Mouse (Mus musculus): ENCODE results near the gene Zfp827. TPM values are rescaled to one million over a fixed set of nuclear protein-coding genes. Genes with fewer than 3 reads are reported as not detected.

Zfp827 gene
- total RNA-seq, 2 experiments from 2014 or later: 6.7 to 7.4 TPM

DNA sequence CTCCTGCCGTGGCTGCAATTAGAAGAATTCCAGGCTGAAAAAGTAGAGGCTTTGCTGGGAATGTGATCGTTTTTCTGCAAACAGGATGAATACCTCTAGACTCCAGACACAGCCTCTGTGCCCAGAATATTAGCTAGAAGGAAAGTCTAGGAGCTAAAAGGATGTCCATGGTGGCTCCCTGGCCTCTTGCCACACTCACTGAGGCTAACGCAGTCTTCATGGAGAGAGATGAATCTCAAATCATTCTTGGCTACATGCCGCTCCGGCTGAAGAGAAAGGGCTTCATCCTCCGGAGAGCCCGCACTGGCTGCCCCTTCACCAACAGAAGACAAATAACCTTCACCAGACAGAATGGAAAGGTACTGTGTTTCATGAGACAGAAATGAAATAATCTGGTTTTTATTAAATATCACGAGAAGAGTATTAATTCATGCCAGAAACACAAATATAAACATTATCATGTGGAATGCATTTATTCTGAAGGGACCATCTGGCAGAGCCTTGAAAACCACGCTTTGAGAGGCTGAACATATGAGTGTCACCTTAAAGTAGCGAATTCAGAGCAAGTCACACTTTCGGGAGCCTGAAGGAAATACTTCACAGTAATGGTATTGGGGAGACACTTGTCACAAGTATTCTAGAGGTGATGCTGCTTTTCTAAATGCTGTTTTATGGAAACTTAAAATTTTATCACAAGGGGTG is 173.4 kb downstream of the Zfp827 start:
- no peak for DNase-seq
- intact Hi-C loops (cut with DNase I; ENCODE audit: low total_unique reads): no loop called here

DNA sequence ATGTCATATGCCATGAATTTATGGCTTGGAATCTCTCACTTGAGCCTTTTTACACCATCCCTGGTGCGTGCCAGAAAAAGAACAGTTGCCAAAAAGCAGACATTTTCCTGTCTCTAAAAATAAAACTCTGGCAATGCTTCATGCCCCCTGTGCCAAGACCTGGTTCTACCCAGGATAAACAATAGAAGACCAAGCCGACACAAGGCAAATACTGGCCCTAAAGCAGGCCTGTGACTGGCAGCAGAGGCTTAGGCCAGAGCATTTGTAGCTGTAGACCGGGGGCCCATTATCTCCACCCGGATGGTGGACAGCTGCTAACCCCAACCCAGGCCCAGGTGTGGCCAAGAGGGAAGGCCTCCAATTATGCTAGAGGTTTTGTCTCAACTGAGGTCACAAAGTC is 178.7 kb downstream of the Zfp827 start:
- DNase-seq: peak; percentile 18
- intact Hi-C loops (cut with DNase I; ENCODE audit: low total_unique reads): no loop called here

DNA sequence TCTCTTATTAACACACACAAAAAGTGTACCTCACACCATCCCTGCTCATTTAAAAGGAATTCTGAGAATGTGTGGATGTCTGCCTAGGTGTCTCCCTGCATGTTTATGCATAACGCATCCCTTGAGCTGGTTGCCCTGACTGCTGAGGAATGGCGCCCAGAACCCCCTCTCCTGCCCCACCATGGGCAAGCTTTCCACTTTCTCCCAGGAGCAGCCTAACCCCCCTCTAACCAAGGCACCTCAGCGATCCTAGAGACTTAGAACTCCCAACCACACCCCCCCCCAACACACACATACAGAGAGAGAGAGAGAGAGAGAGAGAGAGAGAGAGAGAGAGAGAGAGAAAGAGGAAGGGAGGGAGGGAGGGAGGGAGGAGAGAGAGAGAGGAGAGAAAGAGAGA is 179.9 kb downstream of the Zfp827 start:
- intact Hi-C loops (cut with DNase I; ENCODE audit: low total_unique reads): no loop called here

DNA sequence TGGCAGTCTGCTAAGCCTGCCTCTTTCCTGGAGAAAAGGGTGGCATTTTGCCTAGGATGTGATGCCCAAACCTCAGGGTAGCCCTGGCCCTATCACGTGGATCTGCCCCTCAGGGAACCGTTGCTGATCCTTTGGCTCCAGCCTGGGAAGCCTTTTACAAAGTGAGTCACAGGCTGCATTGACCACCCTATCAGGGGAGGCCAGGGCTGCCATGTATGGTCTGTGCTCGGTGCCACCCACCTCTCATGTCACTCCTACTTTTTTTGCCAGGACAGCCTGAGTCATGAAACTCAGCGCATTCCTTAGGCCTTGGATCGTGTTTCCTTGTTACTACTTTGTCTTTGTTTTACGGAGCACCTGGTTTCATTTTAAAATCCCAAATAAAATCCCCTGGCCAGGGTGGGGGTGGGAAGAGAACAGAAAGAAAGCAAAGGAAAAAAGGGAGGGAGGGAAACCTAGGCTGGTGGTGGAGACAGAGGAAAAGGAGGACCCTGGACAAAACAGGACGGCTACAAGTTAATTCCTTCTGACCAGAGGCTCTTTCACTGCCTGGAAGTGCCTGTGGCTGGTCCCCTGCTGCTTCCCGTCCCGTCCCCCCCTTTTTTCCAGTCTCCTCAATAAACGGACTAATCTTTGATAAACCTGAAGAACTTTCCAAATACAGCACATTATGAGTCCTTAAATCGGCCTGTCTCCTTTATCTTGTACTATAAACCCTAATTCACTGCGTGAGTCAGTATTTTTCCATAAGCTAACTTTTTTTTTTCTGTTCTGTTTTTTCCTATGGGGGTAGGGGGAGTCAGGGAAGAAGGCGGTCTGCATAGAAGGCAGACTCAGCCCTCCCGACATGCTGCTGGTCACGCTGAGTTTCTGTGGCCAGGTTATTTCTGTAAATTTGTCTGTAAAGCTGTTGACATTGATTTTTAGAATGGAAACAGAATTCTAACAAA is 180.7 kb downstream of the Zfp827 start:
- intact Hi-C loops (cut with DNase I; ENCODE audit: low total_unique reads): no loop called here

More for the DNA sequence above, 179.9 kb downstream of the Zfp827 start:
- DNase-seq: no peak

DNA sequence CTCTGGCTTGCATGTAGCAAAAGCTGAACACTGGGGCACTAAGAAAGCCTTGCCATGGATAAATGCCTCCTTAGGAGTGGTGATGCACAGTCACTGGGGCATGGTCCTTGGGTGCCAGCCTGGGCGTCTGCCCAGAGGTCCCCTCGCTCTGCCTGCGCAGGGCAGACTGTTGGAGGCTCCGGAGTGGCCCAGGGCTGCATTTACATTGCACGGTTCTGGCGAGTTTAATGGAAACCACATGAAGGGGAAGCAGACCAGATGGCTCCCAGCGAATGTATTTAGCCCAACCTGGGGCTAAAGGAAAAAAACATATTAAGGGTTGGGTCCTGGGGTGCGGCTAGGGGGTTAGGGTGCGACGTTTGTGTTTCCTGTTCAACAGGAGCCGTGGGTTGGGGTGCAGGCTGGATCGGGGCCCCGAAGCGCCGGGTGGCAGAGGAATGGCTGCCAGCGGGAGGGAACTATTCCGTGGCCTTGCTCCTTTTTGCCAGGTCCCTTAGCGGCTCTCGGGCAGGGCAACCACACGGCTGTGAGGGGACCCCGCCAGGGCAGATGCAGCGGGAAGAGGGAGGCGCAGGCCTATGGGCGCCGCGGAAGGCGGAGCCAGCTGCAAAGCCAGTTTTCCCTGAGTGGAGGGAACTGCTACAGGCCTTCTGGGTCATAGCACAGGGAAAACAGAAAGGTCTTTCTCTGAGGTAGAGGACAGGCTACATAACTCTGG is 181.6 kb downstream of the Zfp827 start:
- peak; percentile 57 for DNase-seq
- intact Hi-C loops (cut with DNase I; ENCODE audit: low total_unique reads): no loop called here

More for the DNA sequence above, 180.7 kb downstream of the Zfp827 start:
- DNase-seq: peak; percentile 28

DNA sequence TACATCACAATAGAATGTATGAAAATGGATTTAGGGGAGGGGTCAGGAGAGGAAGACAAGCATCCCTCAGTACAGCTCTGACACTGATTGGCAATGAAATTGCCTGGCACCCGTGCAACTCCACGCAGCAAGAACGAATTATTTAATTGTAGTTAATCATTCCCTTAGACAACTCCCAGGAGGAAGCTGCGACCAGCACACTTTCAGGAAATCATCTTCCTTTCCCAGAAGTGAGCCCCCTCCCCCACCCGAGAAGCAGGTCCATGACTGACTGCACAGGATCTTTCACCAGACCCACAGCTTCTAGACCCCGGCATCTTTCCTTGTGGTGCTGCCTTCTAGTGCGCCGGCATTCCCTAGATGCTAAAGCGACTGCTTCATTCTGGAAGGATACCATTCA is 183.4 kb downstream of the Zfp827 start:
- DNase-seq: no peak
- intact Hi-C loops (cut with DNase I; ENCODE audit: low total_unique reads): no loop called here

DNA sequence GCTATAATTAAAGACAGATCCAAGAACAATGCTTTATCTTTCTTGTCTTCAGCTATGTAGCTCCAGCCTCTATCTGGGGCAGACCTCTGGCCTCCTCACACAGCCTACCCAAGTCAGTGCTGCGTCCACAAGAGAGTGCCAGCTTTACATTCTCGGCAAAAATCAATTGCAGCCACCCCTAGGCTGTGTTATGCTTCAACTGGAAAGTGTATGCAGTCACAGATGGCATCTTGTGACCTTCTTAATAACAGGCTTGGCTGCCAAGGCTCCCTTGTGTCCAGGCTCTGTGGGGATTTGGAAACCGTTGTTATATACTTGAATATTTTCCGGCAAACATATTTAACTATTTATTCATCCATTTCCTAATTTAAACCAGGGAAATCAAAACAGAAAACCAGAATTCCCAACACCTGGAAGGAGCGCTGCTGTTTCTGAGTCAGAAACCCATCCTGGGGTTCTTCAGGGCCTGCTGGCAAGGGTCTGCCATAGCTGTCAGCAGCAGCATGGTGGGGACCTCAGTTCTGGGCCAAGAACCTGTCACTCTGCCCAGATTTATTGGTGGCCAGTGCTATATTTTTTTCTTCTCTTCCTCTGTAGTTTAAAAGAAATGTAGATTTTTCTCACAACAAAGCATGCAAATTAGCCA is 194.0 kb downstream of the Zfp827 start:
- DNase-seq: no peak

DNA sequence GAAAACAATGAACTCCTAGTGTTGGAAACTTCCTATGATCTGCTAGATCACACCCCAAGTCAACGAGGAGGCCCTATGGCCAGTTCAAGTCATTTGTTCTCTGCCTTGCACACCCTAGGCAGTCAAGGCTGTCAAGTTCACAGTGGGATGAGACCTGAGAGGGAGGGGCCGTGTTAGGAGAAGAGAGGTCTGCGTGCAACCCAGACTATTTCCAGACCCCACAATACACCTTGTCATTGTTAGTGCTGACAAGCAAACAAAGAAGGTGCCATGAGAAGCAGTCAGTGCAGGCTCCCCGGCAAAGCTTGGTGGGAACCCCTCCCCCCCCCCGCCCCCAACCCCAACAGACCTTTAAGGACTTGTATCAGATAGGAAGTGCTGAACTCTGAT is 194.5 kb downstream of the Zfp827 start:
- intact Hi-C loops (cut with DNase I; ENCODE audit: low total_unique reads): no loop called here
- no peak for DNase-seq

More for the DNA sequence above, 194.0 kb downstream of the Zfp827 start:
- intact Hi-C loops (cut with DNase I; ENCODE audit: low total_unique reads): no loop called here

DNA sequence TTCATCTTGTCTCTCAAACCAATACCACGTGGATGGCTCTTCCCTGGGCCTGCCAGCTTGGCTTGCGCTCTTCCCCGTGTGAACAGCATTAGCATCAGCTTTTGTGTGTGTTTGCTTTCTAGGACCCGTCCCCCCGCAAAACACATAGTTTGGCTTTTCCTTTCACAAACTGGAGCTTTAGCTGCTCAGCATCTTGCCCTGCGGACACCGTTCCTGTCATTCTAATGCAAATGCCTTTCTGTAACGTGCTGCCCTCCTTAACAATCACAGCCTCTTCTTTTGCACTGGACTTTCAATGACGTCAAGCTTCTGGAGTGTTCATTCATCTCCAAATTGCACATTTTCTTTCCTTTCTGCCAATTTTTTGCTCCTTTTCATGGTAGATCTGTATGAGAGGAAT is 196.1 kb downstream of the Zfp827 start:
- no peak for DNase-seq
- intact Hi-C loops (cut with DNase I; ENCODE audit: low total_unique reads): no loop called here

DNA sequence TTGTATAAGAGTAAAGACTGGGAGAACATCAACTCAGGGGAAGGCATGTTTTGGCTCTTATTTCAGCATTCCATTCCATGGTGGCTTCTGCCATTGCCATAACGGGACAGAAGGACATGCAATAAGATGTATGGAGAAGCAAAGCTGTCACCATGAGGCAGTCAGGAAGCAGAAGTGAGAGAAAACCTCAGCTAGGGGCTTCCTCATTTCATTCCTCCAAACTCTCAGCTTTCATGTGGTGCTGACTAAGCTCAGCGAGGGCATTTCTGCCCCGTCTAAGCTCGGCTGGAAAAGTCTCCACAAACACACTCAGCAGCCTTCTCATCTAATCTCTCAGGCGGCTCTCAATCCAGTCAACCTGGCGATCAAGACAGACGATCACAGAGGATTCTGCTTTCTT is 197.3 kb downstream of the Zfp827 start:
- no peak for DNase-seq
- intact Hi-C loops (cut with DNase I; ENCODE audit: low total_unique reads): no loop called here

DNA sequence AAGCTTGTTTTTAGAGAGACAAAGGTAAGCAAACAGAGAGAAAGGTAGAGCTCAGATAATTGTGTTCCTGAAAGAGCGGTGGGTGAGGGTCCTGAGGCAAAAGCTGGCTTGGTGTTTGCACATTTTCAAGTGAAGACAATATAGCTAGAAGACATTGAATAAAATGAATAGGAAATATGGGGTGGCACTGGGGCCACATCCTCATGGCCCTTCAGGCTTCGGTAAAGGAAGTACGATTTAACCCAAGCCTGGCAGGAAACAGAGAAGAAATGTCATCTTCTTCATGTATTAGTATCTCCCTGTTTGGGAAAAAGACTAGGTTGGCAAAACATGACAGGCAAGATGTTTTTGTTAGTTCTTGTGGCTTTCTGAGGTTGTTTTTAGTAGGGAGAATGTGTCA is 197.8 kb downstream of the Zfp827 start:
- intact Hi-C loops (cut with DNase I; ENCODE audit: low total_unique reads): no loop called here
- no peak for DNase-seq

DNA sequence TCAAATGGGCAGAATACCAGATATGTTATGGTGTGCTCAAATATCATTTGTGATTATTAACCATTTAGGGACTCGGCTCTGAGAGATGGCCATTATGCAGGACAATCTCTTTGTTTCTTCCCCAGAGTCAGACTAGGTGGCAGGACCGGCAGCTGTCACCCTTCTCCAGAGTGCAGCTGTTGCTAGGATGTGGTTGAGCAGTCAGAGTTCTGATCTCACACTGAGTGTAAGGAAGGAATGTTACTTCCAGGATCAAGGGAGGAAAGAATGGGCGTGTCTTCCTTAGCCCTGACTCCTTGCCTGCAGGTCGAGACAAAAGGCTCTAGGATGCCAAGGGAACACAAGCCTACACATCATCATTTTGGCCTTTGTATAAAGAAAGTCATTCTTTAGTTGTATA is 199.0 kb downstream of the Zfp827 start:
- intact Hi-C loops (cut with DNase I; ENCODE audit: low total_unique reads): no loop called here
- DNase-seq: no peak

DNA sequence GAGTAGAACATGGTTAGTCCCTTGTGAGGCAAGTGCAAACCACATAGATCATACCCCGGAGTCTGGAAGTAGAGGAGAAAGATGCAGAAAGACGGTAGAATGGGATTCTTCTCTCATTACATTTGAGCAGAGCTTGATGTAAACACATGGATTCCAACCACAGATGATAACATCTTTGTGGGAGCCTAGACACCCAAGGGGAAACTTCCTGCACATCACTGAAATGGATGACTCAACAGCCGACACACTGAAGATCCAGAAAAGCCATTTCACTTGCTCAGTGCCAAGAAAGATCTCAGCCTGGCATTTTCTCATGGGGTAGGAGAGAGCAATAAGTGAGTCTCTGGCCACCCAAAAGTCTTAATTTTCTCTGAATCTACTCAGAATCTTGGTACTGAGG is 199.7 kb downstream of the Zfp827 start:
- intact Hi-C loops (cut with DNase I; ENCODE audit: low total_unique reads): no loop called here
- DNase-seq: no peak

DNA sequence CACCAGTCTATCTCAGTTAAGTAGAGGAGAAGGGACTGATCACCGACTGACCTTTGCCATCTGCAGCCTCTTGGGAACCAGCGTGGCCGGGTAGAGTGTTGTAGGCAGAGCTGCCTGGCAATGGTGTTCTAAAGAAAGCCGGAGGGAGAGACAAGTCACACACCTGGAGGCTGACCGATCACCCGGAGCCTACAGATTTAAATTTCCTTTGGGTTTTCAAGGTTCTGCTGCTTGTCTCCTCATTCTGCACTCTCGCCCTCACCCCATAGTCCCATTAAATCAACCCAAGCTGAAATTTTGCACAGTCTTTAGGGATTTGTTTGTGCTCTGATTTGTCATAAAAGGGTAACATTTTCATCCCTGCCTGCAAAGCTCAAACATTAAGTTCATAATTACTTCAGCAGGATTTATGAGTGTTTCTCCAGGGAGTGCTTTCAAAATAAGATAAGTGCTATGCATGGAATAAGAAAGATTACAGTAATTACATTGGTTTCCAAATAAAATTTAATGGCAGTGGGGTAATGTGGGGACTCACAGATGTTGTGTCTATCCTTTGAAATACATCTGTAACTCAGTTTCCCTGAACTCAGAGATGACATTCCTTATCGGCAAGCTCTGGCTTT is 201.1 kb downstream of the Zfp827 start:
- intact Hi-C loops (cut with DNase I; ENCODE audit: low total_unique reads): no loop called here
- no peak for DNase-seq

DNA sequence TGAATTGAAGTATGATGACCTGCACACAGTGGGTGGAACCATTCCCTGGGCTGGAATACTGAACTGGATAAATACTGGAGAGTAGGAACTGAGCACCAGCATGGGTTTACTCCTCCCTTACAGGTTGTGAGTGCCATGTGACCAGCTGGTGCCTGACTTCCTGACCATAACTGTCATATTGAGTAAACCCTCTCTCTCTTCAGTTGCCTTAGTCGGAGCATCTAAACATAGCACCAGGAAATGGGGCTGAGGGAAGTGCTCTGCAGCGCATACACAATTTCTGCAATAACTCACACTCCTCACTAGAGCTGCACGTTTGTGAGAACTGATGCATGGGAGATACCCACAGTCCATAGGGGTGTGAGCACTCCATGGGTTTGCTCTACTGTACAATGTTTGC is 211.1 kb downstream of the Zfp827 start:
- intact Hi-C loops (cut with DNase I; ENCODE audit: low total_unique reads): no loop called here
- DNase-seq: no peak

DNA sequence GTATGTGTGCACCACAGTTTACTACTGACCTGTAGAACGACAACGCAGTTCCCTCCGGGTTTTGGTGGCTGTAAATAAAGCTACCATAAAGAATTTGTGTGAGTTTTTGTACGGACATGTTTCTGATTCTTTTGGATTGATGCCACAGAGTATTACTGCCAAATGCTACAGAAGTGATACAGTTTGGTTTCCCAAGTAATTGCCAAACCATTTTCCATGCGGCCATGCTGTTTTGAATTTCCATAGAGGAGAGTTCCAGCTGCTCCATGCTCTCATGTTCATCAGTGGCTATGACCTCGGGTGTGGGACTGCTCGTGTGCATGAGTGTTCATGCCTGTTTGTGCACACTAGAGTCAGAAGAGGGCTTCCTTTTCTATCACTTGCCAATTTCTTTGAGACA is 211.8 kb downstream of the Zfp827 start:
- no peak for DNase-seq
- intact Hi-C loops (cut with DNase I; ENCODE audit: low total_unique reads): no loop called here
